Comparison of ENCODE assay signal across 20 mouse cellular contexts in genomic region chr5:138692936-138693570, GRCm38 (mm10).
"Had no signal": no experiment of that assay in that cellular context is flagged by ENCODE, and none has a peak within 500 bp of the region (broad histone marks: within the 10 kb centered on the region; RNA-seq: fewer than 3 reads in every experiment).

No protein-coding gene starts in this region.

- H3K9ac ChIP-seq: limb, embryonic 13.5 days; liver, embryonic 12.5 days; liver, embryonic 15.5 days; lung, embryonic 15.5 days; neural tube, embryonic 12.5 days had no signal

- H3K4me1 ChIP-seq: limb, embryonic 13.5 days; liver, embryonic 15.5 days; lung, embryonic 15.5 days; neural tube, embryonic 12.5 days had no signal

- H3K36me3 ChIP-seq: limb, embryonic 10.5 days; limb, embryonic 13.5 days; liver, embryonic 12.5 days; liver, embryonic 15.5 days; lung, embryonic 15.5 days; neural tube, embryonic 12.5 days had no signal

- H3K27ac ChIP-seq: limb, embryonic 10.5 days; limb, embryonic 13.5 days; liver, embryonic 12.5 days; liver, embryonic 15.5 days; lung, embryonic 15.5 days; neural tube, embryonic 12.5 days had no signal

- H3K4me2 ChIP-seq: limb, embryonic 13.5 days; liver, embryonic 12.5 days; liver, embryonic 15.5 days; lung, embryonic 15.5 days; midbrain, embryonic 11.5 days; neural tube, embryonic 12.5 days had no signal

- H3K9me3 ChIP-seq: limb, embryonic 10.5 days; limb, embryonic 13.5 days; liver, embryonic 12.5 days; liver, embryonic 15.5 days; lung, embryonic 15.5 days; neural tube, embryonic 12.5 days had no signal

- DNase-seq: kidney, adult 8-10 months; kidney, postnatal 14 days; kidney, postnatal 4 days; liver; lung, adult 18-20 months; lung, postnatal 14 days; lung, postnatal 4 days; midbrain, embryonic 14.5 days; retina, postnatal 1 day; right cerebral cortex, postnatal 25 days; spleen, adult 18-20 months; thymus, adult 18-20 months; thymus, postnatal 36 days had no signal

- H3K4me3 ChIP-seq: limb, embryonic 10.5 days; limb, embryonic 13.5 days; liver, embryonic 12.5 days; liver, embryonic 15.5 days; lung, embryonic 15.5 days; neural tube, embryonic 12.5 days had no signal

- H3K27me3 ChIP-seq: limb, embryonic 13.5 days; liver, embryonic 12.5 days; liver, embryonic 15.5 days; lung, embryonic 15.5 days; neural tube, embryonic 12.5 days had no signal

- ATAC-seq: liver, embryonic 12.5 days had no signal
